Mouse (Mus musculus): ENCODE results near the gene Vmn1r126. TPM values are rescaled to one million over a fixed set of nuclear protein-coding genes. Genes with fewer than 3 reads are reported as not detected.

Gene Vmn1r126
- not detected for total RNA-seq (2023)

GRCm38 (mm10) chr7:21301367-21301766 is at the start of gene Vmn1r126:
Vmn1r126 (minus strand) TSS chr7:21301467.

GRCm38 (mm10) chr7:21349073-21349472 is 47.8 kb upstream of the Vmn1r126 start, which contains the start of gene Vmn1r128:
Vmn1r128 (plus strand) TSS chr7:21349373.

GRCm38 (mm10) chr7:21319761-21320160 is 18.5 kb upstream of the Vmn1r126 start, which contains the start of gene Vmn1r127:
Vmn1r127 (minus strand) TSS chr7:21319861.

GRCm38 (mm10) chr7:21271879-21272278 is 29.4 kb downstream of the Vmn1r126 start, which contains the start of gene Vmn1r125:
Vmn1r125 (plus strand) TSS chr7:21272179.

GRCm38 (mm10) chr7:21260517-21260916 is 40.8 kb downstream of the Vmn1r126 start, which contains the start of gene Vmn1r124:
Vmn1r124 (minus strand) TSS chr7:21260617.

Other genes with a start within 250 kb of the Vmn1r126 start
- gene Vmn1r120, start 247.7 kb downstream of the Vmn1r126 start, total RNA-seq (2023) = not detected
- gene Vmn1r121, start 203.0 kb downstream of the Vmn1r126 start, total RNA-seq (2023) = not detected
- gene Vmn1r122, start 167.3 kb downstream of the Vmn1r126 start, total RNA-seq (2023) = not detected
- gene Vmn1r123, start 139.3 kb downstream of the Vmn1r126 start, total RNA-seq (2023) = not detected
- gene Gm5157, start 111.0 kb downstream of the Vmn1r126 start, total RNA-seq (2023) = not detected
- gene Vmn1r124, start 40.9 kb downstream of the Vmn1r126 start, total RNA-seq (2023) = not detected
- gene Vmn1r125, start 29.3 kb downstream of the Vmn1r126 start, total RNA-seq (2023) = not detected
- gene Vmn1r127, start 18.4 kb upstream of the Vmn1r126 start, total RNA-seq (2023) = not detected
- not detected for gene Vmn1r128, start 47.9 kb upstream of the Vmn1r126 start, total RNA-seq (2023)
- not detected for gene Vmn1r129, start 59.8 kb upstream of the Vmn1r126 start, total RNA-seq (2023)
- not detected for gene Gm6882, start 131.3 kb upstream of the Vmn1r126 start, total RNA-seq (2023)
- gene Vmn1r130, start 210.3 kb upstream of the Vmn1r126 start, total RNA-seq (2023) = not detected
- not detected for gene Vmn1r131, start 244.6 kb upstream of the Vmn1r126 start, total RNA-seq (2023)

Measured in neutrophil, adult 59 days (primary cell).